Mouse (Mus musculus) liver, embryonic 15.5 days (tissue): ENCODE measurements around the gene Gm10717. TPM values are rescaled to one million over a fixed set of nuclear protein-coding genes. Genes with fewer than 3 reads are reported as not detected.
"Not testable (repeated sequence)": the region's sequence is repeated elsewhere in the genome, so short reads cannot be mapped to it uniquely, and the experiment has no call there.

ENCODE experiments used
- ATAC-seq: fragments of 200-750 bp; cut with Nextera tagmentation; 2 replicates; pipeline ENCODE4 v1.8.0; 2017; ENCODE audit warnings: moderate number of reproducible peaks, mild to moderate bottlenecking, moderate library complexity; ENCODE audit not compliant: insufficient read depth
- H3K27ac ChIP-seq: fragments of 300-500 bp; sonication (generic); replicated peaks from 2 replicates; pipeline ENCODE4 v1.5.1; 2015; ENCODE audit warnings: mild to moderate bottlenecking, inconsistent platforms
- H3K27me3 ChIP-seq: fragments of 300-500 bp; sonication (generic); 2 replicates; pipeline ENCODE4 v1.6.1; 2015; ENCODE audit warnings: mild to moderate bottlenecking, inconsistent platforms
- H3K36me3 ChIP-seq: fragments of 300-500 bp; sonication (generic); replicated peaks from 2 replicates; pipeline ENCODE4 v1.6.1; 2015; ENCODE audit warnings: moderate library complexity, mild to moderate bottlenecking, inconsistent platforms
- H3K4me1 ChIP-seq: fragments of 300-500 bp; sonication (generic); replicated peaks from 2 replicates; pipeline ENCODE4 v1.6.1; 2015; ENCODE audit warnings: inconsistent platforms
- H3K4me2 ChIP-seq: fragments of 300-500 bp; sonication (generic); 2 replicates; pipeline ENCODE4 v1.6.1; 2015; ENCODE audit warnings: moderate library complexity, mild to moderate bottlenecking, inconsistent platforms
- H3K4me3 ChIP-seq: fragments of 300-500 bp; sonication (generic); replicated peaks from 2 replicates; pipeline ENCODE4 v1.5.1; 2015; ENCODE audit warnings: mild to moderate bottlenecking, inconsistent platforms
- H3K9ac ChIP-seq: fragments of 300-500 bp; sonication (generic); 2 replicates; pipeline ENCODE4 v1.6.1; 2015; ENCODE audit warnings: moderate library complexity, mild to moderate bottlenecking, inconsistent platforms
- H3K9me3 ChIP-seq: fragments of 300-500 bp; sonication (generic); replicated peaks from 2 replicates; pipeline ENCODE4 v1.6.1; 2016; ENCODE audit warnings: inconsistent platforms
- WGBS: fragments of 180-500 bp; shearing (Covaris S2); methylation state at CpG from one replicate; pipeline ENCODE4 v1.1.7; 2015; ENCODE audit warnings: mixed read lengths; ENCODE audit not compliant: insufficient replicate concordance; 5-methylcytosine and 5-hydroxymethylcytosine counted together
- polyA plus RNA-seq: library from polyadenylated mRNA; unstranded; fragments of >200 nt; fragmentation: Nextera tagmentation; extraction: Ambion mirVana; gene quantifications from 2 replicates; pipeline ENCODE4 v1.2.1, GENCODE M21; 2015

Gm10717 gene
- polyA plus RNA-seq, 1 experiment from 2014 or later = not detected

DNA sequence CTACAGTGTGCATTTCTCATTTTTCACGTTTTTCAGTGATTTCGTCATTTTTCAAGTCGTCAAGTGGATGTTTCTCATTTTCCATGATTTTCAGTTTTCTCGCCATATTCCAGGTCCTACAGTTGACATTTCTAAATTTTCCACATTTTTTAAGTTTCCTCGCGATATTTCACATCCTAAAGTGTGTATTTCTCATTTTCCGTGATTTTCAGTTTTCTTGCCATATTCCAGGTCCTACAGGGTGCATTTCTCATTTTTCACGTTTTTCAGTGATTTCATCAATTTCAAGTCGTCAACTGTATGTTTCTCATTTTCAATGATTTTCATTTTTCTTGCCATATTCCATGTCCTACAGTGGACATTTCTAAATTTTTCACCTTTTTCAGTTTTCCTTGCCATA, 9.9 kb upstream of the Gm10717 start, which contains the start of gene Gm10720:
TSS of gene Gm10720 (plus strand) at position 301 of the 400 bp plus-strand sequence.
- not testable (repeated sequence) for H3K9me3 ChIP-seq, H3K27me3 ChIP-seq, H3K4me3 ChIP-seq, H3K4me2 ChIP-seq, H3K4me1 ChIP-seq, H3K9ac ChIP-seq, H3K36me3 ChIP-seq, ATAC-seq, H3K27ac ChIP-seq
- WGBS = 49% methylated on average over 5 of the region's 9 CpGs

DNA sequence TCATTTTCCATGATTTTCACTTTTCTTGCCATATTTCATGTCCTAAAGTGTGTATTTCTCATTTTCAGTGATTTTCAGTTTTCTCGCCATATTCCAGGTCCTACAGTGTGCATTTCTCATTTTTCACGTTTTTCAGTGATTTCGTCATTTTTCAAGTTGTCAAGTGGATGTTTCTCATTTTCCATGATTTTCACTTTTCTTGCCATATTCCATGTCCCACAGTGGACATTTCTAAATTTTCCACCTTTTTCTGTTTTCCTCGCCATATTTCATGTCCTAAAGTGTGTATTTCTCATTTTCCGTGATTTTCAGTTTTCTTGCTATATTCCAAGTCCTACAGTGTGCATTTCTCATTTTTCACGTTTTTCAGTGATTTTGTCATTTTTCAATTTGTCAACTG, 9.3 kb upstream of the Gm10717 start:
- not testable (repeated sequence) for ATAC-seq, H3K4me1 ChIP-seq, H3K4me3 ChIP-seq, H3K9ac ChIP-seq, H3K4me2 ChIP-seq, H3K9me3 ChIP-seq, H3K27ac ChIP-seq, H3K36me3 ChIP-seq, H3K27me3 ChIP-seq
- 66% methylated on average over 6 of the region's 6 CpGs for WGBS

DNA sequence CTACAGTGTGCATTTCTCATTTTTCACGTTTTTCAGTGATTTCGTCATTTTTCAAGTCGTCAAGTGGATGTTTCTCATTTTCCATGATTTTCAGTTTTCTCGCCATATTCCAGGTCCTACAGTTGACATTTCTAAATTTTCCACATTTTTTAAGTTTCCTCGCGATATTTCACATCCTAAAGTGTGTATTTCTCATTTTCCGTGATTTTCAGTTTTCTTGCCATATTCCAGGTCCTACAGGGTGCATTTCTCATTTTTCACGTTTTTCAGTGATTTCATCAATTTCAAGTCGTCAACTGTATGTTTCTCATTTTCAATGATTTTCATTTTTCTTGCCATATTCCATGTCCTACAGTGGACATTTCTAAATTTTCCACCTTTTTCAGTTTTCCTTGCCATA, 8.1 kb upstream of the Gm10717 start, which contains the start of gene Gm10719:
TSS of gene Gm10719 (plus strand) at position 301 of the 400 bp plus-strand sequence.
- H3K27ac ChIP-seq, H3K4me1 ChIP-seq, ATAC-seq, H3K36me3 ChIP-seq, H3K4me3 ChIP-seq, H3K4me2 ChIP-seq, H3K27me3 ChIP-seq, H3K9me3 ChIP-seq, H3K9ac ChIP-seq: not testable (repeated sequence)
- WGBS = 43% methylated on average over 1 of the region's 9 CpGs

DNA sequence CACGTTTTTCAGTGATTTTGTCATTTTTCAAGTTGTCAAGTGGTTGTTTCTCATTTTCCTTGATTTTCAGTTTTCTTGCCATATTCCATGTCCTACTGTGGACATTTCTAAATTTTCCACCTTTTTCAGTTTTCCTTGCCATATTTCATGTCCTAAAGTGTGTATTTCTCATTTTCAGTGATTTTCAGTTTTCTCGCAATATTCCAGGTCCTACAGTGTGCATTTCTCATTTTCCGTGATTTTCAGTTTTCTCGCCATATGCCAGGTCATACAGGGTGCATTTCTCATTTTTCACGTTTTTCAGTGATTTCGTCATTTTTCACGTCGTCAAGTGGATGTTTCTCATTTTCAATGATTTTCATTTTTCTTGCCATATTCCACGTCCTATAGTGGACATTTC, 6.3 kb upstream of the Gm10717 start:
- not testable (repeated sequence) for H3K36me3 ChIP-seq, H3K4me3 ChIP-seq, ATAC-seq, H3K27ac ChIP-seq, H3K9me3 ChIP-seq, H3K27me3 ChIP-seq, H3K4me1 ChIP-seq, H3K9ac ChIP-seq, H3K4me2 ChIP-seq
- 52% methylated on average over 9 of the region's 9 CpGs for WGBS

DNA sequence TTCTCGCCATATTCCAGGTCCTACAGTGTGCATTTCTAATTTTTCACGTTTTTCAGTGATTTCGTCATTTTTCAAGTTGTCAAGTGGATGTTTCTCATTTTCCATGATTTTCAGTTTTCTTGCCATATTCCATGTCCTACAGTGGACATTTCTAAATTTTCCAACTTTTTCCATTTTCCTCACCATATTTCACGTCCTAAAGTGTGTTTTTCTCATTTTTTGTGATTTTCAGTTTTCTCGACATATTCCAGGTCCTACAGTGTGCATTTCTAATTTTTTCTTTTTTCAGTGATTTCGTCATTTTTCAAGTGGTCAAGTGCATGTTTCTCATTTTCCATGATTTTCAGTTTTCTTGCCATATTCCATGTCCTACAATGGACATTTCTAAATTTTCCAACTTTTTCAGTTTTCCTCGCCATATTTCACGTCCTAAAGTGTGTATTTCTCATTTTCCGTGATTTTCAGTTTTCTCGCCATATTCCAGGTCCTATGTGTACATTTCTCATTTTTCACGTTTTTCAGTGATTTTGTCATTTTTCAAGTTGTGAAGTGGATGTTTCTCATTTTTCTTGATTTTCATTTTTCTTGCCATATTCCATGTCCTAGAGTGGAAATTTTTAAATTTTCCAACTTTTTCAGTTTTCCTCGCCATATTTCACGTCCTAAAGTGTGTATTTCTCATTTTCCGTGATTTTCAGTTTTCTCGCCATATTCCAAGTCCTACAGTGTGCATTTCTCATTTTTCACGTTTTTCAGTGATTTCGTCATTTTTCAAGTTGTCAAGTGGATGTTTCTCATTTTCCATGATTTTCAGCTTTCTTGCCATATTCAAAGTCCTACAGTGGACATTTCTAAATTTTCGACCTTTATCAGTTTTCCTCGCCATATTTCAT, 5.1 kb upstream of the Gm10717 start:
- not testable (repeated sequence) for H3K9ac ChIP-seq, H3K27me3 ChIP-seq, H3K9me3 ChIP-seq, H3K4me1 ChIP-seq, H3K4me3 ChIP-seq, H3K27ac ChIP-seq, H3K4me2 ChIP-seq, H3K36me3 ChIP-seq
- ATAC-seq = peak; percentile 48; the same call in 1 of the 2 replicates
- 64% methylated on average over 17 of the region's 19 CpGs for WGBS

DNA sequence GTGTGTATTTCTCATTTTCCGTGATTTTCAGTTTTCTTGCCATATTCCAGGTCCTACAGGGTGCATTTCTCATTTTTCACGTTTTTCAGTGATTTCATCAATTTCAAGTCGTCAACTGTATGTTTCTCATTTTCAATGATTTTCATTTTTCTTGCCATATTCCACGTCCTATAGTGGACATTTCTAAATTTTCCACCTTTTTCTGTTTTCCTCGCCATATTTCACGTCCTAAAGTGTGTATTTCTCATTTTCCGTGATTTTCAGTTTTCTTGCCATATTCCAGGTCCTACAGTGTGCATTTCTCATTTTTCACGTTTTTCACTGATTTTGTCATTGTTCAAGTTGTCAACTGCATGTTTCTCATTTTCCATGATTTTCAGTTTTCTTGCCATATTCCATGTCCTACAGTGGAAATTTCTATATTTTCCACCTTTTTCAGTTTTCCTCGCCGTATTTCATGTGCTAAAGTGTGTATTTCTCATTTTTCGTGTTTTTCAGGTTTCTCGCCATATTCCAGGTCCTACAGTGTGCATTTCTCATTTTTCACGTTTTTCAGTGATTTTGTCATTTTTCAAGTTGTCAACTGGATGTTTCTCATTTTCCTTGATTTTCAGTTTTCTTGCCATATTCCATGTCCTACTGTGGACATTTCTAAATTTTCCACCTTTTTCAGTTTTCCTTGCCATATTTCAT, 2.8 kb upstream of the Gm10717 start:
- H3K4me2 ChIP-seq = not testable (repeated sequence)

DNA sequence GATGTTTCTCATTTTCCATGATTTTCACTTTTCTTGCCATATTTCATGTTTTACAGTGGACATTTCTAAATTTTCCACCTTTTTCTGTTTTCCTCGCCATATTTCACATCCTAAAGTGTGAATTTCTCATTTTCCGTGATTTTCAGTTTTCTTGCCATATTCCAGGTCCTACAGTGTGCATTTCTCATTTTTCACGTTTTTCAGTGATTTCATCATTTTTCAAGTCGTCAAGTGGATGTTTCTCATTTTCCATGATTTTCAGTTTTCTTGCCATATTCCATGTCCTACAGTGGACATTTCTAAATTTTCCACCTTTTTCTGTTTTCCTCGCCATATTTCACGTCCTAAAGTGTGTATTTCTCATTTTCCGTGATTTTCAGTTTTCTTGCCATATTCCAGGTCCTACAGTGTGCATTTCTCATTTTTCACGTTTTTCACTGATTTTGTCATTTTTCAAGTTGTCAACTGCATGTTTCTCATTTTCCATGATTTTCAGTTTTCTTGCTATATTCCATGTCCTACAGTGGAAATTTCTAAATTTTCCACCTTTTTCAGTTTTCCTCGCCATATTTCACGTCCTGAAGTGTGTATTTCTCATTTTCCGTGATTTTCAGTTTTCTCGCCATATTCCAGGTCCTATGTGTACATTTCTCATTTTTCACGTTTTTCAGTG, 1.8 kb upstream of the Gm10717 start, which contains the start of gene Gm10718:
TSS of gene Gm10718 (plus strand) at position 236 of the 673 bp plus-strand sequence.
- H3K9ac ChIP-seq, H3K27ac ChIP-seq, H3K36me3 ChIP-seq, H3K4me2 ChIP-seq, ATAC-seq, H3K27me3 ChIP-seq, H3K4me3 ChIP-seq, H3K9me3 ChIP-seq, H3K4me1 ChIP-seq: not testable (repeated sequence)
- WGBS = 57% methylated on average over 12 of the region's 13 CpGs

More for the DNA sequence above, 2.8 kb upstream of the Gm10717 start:
- not testable (repeated sequence) for H3K27ac ChIP-seq, H3K36me3 ChIP-seq, H3K9ac ChIP-seq, ATAC-seq, H3K9me3 ChIP-seq, H3K27me3 ChIP-seq, H3K4me1 ChIP-seq, H3K4me3 ChIP-seq
- WGBS = 61% methylated on average over 11 of the region's 13 CpGs

DNA sequence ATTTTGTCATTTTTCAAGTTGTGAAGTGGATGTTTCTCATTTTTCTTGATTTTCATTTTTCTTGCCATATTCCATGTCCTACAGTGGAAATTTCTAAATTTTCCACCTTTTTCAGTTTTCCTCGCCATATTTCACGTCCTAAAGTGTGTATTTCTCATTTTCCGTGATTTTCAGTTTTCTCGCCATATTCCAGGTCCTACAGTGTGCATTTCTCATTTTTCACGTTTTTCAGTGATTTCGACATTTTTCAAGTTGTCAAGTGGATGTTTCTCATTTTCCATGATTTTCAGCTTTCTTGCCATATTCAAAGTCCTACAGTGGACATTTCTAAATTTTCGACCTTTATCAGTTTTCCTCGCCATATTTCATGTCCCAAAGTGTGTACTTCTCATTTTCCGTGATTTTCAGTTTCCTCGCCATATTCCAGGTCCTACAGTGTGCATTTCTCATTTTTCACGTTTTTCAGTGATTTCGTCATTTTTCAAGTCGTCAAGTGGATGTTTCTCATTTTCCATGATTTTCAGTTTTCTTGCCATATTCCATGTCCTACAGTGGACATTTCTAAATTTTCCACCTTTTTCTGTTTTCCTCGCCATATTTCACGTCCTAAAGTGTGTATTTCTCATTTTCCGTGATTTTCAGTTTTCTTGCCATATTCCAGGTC, 1.1 kb upstream of the Gm10717 start:
- not testable (repeated sequence) for ATAC-seq, H3K4me2 ChIP-seq, H3K36me3 ChIP-seq, H3K27me3 ChIP-seq, H3K9ac ChIP-seq, H3K27ac ChIP-seq, H3K4me3 ChIP-seq, H3K4me1 ChIP-seq, H3K9me3 ChIP-seq
- WGBS = 62% methylated on average over 16 of the region's 16 CpGs

DNA sequence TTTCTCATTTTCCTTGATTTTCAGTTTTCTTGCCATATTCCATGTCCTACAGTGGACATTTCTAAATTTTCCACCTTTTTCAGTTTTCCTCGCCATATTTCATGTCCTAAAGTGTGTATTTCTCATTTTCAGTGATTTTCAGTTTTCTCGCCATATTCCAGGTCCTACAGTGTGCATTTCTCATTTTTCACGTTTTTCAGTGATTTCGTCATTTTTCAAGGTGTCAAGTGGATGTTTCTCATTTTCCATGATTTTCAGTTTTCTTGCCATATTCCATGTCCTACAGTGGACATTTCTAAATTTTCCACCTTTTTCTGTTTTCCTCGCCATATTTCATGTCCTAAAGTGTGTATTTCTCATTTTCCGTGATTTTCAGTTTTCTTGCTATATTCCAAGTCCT, 436 bp downstream of the Gm10717 start:
- WGBS = 55% methylated on average over 6 of the region's 6 CpGs

DNA sequence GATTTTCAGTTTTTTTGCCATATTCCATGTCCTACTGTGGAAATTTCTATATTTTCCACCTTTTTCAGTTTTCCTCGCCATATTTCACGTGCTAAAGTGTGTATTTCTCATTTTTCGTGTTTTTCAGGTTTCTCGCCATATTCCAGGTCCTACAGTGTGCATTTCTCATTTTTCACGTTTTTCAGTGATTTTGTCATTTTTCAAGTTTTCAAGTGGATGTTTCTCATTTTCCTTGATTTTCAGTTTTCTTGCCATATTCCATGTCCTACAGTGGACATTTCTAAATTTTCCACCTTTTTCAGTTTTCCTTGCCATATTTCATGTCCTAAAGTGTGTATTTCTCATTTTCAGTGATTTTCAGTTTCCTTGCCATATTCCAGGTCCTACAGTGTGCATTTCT, 919 bp downstream of the Gm10717 start:
- not testable (repeated sequence) for H3K4me1 ChIP-seq, H3K36me3 ChIP-seq, H3K9ac ChIP-seq, H3K27ac ChIP-seq, H3K4me2 ChIP-seq, ATAC-seq, H3K9me3 ChIP-seq, H3K27me3 ChIP-seq, H3K4me3 ChIP-seq
- 58% methylated on average over 5 of the region's 5 CpGs for WGBS

More for the DNA sequence above, 436 bp downstream of the Gm10717 start:
- H3K27me3 ChIP-seq, H3K4me1 ChIP-seq, H3K27ac ChIP-seq, H3K4me3 ChIP-seq, ATAC-seq, H3K4me2 ChIP-seq, H3K9ac ChIP-seq, H3K36me3 ChIP-seq, H3K9me3 ChIP-seq: not testable (repeated sequence)

DNA sequence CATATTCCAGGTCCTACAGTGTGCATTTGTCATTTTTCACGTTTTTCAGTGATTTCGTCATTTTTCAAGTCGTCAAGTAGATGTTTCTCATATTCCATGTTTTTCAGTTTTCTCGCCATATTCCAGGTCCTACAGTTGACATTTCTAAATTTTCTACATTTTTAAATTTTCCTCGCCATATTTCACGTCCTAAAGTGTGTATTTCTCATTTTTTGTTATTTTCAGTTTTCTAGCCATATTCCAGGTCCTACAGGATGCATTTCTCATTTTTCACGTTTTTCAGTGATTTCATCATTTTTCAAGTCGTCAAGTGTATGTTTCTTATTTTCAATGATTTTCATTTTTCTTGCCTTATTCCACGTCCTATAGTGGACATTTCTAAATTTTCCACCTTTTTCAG, 1.5 kb downstream of the Gm10717 start:
- H3K4me3 ChIP-seq, H3K4me1 ChIP-seq, H3K9me3 ChIP-seq, ATAC-seq, H3K36me3 ChIP-seq, H3K4me2 ChIP-seq, H3K9ac ChIP-seq, H3K27me3 ChIP-seq, H3K27ac ChIP-seq: not testable (repeated sequence)
- 50% methylated on average over 9 of the region's 9 CpGs for WGBS
